Mouse (Mus musculus) bone marrow macrophage, adult 2 months (primary cell): Measurements from ENCODE around the gene Ceacam20.

Experiments used
- CTCF ChIP-seq: IDR thresholded peaks from 2 replicates; pipeline ENCODE4 v1.5.1; 2012; ENCODE audit warnings: low read depth, mild to moderate bottlenecking, low read length, moderate library complexity
- POLR2A ChIP-seq: IDR thresholded peaks from 2 replicates; pipeline ENCODE4 v1.6.1; 2012; ENCODE audit warnings: mild to moderate bottlenecking, low read depth, low read length, borderline replicate concordance

DNA sequence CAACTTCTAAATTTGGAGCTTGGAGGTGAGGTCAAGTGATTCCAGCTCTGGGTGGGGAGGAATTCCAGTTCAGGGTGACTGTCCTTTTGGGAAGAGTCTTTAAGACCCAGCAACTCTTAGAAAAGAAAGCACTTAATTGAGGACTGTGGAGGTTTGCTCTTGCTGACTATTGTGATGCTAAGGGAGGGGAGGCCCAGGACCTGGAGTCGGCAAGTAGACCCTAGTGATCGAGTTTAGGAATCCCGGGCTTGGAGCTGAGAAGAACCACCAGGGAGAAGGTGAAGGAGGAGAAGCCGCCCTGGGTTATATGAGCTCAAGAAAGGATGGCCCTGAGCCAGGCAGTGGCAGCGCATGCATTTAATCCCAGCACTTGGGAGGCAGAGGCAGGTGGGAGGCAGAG is 36.7 kb upstream of the Ceacam20 start:
- TF ChIP-seq POLR2A (no peak), CTCF (no peak)
